Mouse (Mus musculus) embryonic facial prominence, embryonic 15.5 days (tissue): ENCODE data around the gene Zer1. TPM values are rescaled to one million over a fixed set of nuclear protein-coding genes. Genes with fewer than 3 reads are reported as not detected.
"Not testable (repeated sequence)": the region's sequence is repeated elsewhere in the genome, so short reads cannot be mapped to it uniquely, and the experiment has no call there.

Source experiments
- ATAC-seq: fragments of 200-750 bp; cut with Nextera tagmentation; 2 replicates; pipeline ENCODE4 v1.8.0; 2017; ENCODE audit warnings: low read depth, moderate TSS enrichment; ENCODE audit not compliant: insufficient number of reproducible peaks, low FRiP score, low TSS enrichment
- H3K27ac ChIP-seq: fragments of 300-500 bp; sonication (generic); replicated peaks from 2 replicates; pipeline ENCODE4 v1.5.1; 2015; ENCODE audit warnings: mild to moderate bottlenecking, inconsistent platforms
- H3K27me3 ChIP-seq: fragments of 300-500 bp; sonication (generic); 2 replicates; pipeline ENCODE4 v1.6.1; 2015; ENCODE audit warnings: inconsistent platforms
- H3K36me3 ChIP-seq: fragments of 300-500 bp; sonication (generic); 2 replicates; pipeline ENCODE4 v1.6.1; 2015; ENCODE audit warnings: mild to moderate bottlenecking, inconsistent platforms
- H3K4me1 ChIP-seq: fragments of 300-500 bp; sonication (generic); 2 replicates; pipeline ENCODE4 v1.6.1; 2015; ENCODE audit warnings: inconsistent platforms
- H3K4me2 ChIP-seq: fragments of 300-500 bp; sonication (generic); replicated peaks from 2 replicates; pipeline ENCODE4 v1.6.1; 2015; ENCODE audit warnings: mild to moderate bottlenecking, inconsistent platforms
- H3K4me3 ChIP-seq: fragments of 300-500 bp; sonication (generic); replicated peaks from 2 replicates; pipeline ENCODE4 v1.5.1; 2015; ENCODE audit warnings: mild to moderate bottlenecking, inconsistent platforms
- H3K9ac ChIP-seq: fragments of 300-500 bp; sonication (generic); 2 replicates; pipeline ENCODE4 v1.6.1; 2015; ENCODE audit warnings: inconsistent platforms
- H3K9me3 ChIP-seq: fragments of 300-500 bp; sonication (generic); replicated peaks from 2 replicates; pipeline ENCODE4 v1.6.1; 2016; ENCODE audit warnings: inconsistent platforms
- WGBS: fragments of 180-500 bp; shearing (Covaris S2); methylation state at CpG from one replicate; pipeline ENCODE4 v1.1.7; 2015; 5-methylcytosine and 5-hydroxymethylcytosine counted together
- polyA plus RNA-seq: library from polyadenylated mRNA; unstranded; fragments of >200 nt; fragmentation: Nextera tagmentation; extraction: Ambion mirVana; gene quantifications from 2 replicates; pipeline ENCODE4 v1.2.1, GENCODE M21; 2015

Gene Zer1
- 9.3 and 10.1 TPM in 2 replicates for polyA plus RNA-seq

DNA sequence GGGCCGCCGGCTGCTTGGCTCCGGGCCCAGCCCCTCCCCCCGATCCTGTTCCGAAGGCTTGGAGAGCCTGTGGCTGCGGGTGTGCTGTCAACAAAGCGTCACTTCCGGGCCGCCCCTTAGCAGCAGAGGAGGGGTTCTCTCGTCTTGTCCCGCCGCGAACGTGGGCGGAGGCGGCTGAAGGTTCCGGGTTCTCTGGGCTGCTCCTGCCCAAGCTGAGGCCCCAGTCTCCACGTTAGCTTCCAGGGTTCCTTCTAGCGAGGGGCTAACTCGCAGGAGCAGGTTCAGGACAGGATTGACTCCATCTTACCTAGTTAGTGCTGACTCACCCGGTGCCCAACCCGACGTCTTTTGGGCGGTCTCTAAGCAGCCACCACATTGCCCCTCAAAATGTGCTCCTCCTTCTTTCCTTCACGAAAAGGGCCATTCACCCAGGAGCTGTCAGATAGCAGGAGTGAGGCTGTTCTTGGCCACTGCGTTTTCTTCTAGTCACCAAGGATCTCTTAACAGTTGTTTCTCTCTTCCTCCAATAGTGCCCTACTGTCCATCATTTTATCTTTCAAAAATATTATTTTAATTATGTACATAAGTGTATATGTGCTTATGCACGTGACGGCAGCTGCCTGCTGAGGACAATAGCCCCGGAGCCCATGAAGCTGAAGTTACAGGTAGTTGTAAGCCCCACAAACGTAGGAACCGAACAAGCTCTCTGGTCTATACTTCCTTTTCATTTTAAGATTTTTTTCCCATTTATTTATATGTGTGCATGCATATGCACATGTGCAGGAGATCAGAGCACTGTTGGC lies at the start of gene Zer1:
Gene Zer1 (minus strand): TSS at position 114 of the 803 bp plus-strand sequence.
- Histone ChIP-seq H3K4me2 (peak within 1 kb of the TSS; percentile 83), H3K9me3 (no peaks in the 10 kb centered on the region), H3K36me3 (0 out of 2 replicates have a peak, but pooled peaks cover 5% of the 10 kb centered on the region), H3K4me3 (peak within 1 kb of the TSS; percentile 80), H3K4me1 (peaks cover 26% of the 10 kb centered on the region), H3K27me3 (no peaks in the 10 kb centered on the region), H3K27ac (peak within 1 kb of the TSS; percentile 94), H3K9ac (peak within 1 kb of the TSS; percentile 78)
- 8% methylated on average over 31 of the region's 31 CpGs for WGBS
- ATAC-seq, result peak; percentile 95

DNA sequence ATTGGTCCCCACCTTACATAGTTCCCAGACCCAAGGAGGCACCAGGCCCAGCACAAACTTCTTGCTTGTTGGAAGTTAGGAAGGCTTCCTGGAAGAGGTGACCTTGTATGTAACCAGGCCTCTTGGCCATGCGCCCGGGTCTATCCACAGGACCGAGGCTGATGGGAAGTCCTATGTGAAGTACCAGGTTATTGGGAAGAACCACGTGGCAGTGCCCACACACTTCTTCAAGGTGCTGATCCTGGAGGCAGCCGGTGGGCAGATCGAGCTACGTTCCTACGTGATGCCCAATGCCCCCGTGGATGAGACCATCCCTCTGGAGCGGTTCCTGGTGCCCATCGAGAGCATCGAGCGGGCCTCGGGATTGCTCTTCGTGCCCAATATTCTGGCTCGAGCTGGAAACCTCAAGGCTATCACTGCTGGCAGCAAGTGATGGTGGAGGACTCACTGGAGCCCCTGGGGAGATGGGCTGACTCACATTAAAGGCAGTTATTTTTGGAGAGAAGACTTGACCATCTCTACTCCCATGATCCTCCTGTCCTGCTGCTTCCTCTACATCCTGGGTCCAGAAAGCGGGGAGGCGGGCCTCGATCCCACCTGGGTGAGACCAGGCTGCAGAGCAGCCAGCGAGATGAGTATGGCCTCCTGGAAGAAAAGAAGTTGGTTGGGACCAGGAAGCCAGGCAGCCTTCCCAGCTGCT lies 49.3 kb upstream of the Zer1 start:
- H3K9ac ChIP-seq, result no peak overlapping the region
- 95% methylated on average over 20 of the region's 20 CpGs for WGBS

DNA sequence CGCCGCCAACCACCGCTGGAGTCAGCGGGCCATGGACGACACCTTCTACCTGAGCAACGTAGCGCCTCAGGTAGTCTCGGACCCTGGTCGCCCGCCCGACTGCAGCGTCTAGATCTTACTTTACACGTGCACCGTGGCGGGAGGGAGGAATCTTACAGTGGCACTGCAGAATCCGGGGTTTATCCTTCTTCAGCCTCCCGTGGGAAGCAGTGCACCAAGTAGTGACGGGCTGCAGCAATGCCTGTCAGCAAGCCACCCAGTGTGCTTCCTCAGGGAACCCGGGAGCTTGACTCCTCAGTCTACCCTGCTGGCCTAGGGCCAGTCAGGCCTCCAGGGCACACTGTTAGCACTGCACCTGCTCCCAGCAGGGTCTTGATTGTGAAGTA lies 47.6 kb upstream of the Zer1 start:
- Histone ChIP-seq H3K36me3 (peaks cover 45% of the 10 kb centered on the region), H3K4me2 (peak overlapping the region; percentile 97), H3K4me3 (peak overlapping the region; percentile 73), H3K9me3 (no peaks in the 10 kb centered on the region; the same call in 1 of the 2 replicates), H3K27ac (peak overlapping the region; percentile 89), H3K9ac (peak overlapping the region; percentile 54), H3K4me1 (peaks cover 13% of the 10 kb centered on the region), H3K27me3 (no peaks in the 10 kb centered on the region)
- 2% methylated on average over 19 of the region's 19 CpGs for WGBS
- ATAC-seq, result peak; percentile 12; the same call in 1 of the 2 replicates

More for the DNA sequence above, 49.3 kb upstream of the Zer1 start:
- Histone ChIP-seq H3K27me3 (no peaks in the 10 kb centered on the region), H3K9me3 (no peaks in the 10 kb centered on the region; the same call in 1 of the 2 replicates), H3K4me2 (no peak overlapping the region), H3K27ac (no peak overlapping the region), H3K4me3 (no peak overlapping the region), H3K4me1 (peaks cover 22% of the 10 kb centered on the region), H3K36me3 (peaks cover 48% of the 10 kb centered on the region)
- no peak for ATAC-seq

DNA sequence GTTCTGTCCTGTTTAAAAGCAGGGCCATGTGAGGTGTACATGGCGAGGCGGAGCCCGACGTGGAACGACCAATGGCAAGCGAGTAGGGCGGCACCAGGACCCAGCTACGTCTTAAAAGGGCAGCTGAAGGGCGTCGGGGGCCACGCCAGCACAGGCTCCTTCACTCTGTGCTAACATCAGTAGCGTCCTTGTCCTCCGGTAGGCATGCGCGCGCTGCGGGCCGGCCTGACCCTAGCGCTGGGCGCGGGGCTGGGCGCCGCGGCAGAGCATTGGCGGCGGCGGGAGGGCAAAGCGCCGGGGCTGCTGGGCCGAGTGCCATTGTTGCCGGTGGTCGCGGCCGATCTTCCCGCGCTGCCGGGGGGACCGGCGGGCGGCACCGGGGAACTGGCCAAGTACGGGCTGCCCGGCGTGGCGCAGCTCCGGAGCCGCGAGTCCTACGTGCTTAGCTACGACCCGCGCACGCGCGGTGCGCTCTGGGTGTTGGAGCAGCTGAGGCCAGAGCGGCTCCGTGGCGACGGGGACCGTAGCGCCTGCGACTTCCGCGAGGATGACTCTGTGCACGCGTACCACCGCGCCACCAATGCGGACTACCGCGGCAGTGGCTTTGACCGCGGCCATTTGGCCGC lies 47.1 kb upstream of the Zer1 start, which contains the start of gene Endog:
Gene Endog (plus strand): TSS at position 123 of the 626 bp plus-strand sequence.
- H3K4me1 ChIP-seq, result peaks cover 11% of the 10 kb centered on the region

DNA sequence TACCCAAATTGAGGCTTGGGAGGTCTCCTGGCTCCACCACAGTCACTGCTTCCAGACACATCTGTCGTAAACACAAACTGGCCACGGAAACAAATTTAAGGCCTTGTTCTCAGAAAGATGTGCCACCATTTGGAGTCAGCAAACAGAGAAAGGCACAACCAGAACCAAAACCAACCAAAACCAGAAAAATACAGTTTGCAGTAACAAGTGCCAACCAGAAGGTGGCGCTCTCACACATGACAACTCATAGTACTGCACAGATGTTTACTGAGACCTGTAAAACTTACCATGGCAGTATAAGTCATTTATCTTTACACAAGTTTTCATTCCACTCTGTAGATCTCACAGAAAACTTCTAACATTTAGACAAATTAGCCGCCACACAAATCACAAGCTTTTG lies 42.3 kb upstream of the Zer1 start:
- Histone ChIP-seq H3K27me3 (no peaks in the 10 kb centered on the region), H3K4me3 (no peak overlapping the region), H3K9ac (no peak overlapping the region), H3K4me2 (no peak overlapping the region), H3K4me1 (peaks cover 3% of the 10 kb centered on the region; the same call in 1 of the 2 replicates), H3K27ac (no peak overlapping the region), H3K36me3 (no peaks in the 10 kb centered on the region), H3K9me3 (peaks cover 6% of the 10 kb centered on the region; the same call in 1 of the 2 replicates)
- ATAC-seq, result no peak
- WGBS, result 55% methylated on average over 4 of the region's 4 CpGs

More for the DNA sequence above, 47.1 kb upstream of the Zer1 start, which contains the start of gene Endog:
- Histone ChIP-seq H3K9me3 (peaks cover 5% of the 10 kb centered on the region; the same call in 1 of the 2 replicates), H3K4me3 (peak within 1 kb of the TSS; percentile 73), H3K27me3 (no peaks in the 10 kb centered on the region), H3K27ac (peak within 1 kb of the TSS; percentile 89), H3K9ac (peak within 1 kb of the TSS; percentile 54), H3K4me2 (peak within 1 kb of the TSS; percentile 97), H3K36me3 (peaks cover 40% of the 10 kb centered on the region)
- ATAC-seq, result peak; percentile 91
- under 1% methylated on average over 75 of the region's 75 CpGs for WGBS

DNA sequence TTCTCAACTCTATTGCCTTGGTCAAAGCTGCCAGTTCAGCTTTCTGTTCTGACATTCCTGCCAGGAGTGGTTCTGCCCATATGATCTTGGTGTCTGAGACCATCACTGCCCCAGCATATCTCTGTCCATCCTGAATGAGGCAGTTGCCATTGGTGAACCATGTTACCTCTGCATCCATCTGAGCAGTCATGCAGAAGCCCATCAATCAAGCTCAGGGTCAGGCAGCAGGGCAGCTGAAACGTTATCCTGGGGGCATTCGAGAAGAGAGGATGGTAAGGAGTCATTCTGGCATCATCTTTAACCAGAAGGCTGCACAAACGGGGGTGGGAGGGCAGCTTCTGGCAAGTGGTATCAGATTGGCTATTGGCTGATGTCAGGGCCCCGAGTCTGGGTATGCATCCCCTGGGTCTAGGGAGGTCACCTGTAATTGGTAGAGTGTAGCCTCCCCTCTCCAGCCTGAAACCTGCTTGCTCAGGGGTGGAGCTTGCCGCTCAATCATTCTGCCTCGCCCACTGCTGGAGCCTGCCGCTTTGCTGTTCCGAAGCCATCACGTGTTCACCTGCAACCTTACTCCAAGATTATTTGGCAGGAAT lies 40.1 kb upstream of the Zer1 start:
- WGBS, result 51% methylated on average over 9 of the region's 9 CpGs
- Histone ChIP-seq H3K4me2 (no peak overlapping the region), H3K9me3 (peaks cover 6% of the 10 kb centered on the region; the same call in 1 of the 2 replicates), H3K27ac (no peak overlapping the region), H3K36me3 (no peaks in the 10 kb centered on the region), H3K9ac (no peak overlapping the region), H3K27me3 (no peaks in the 10 kb centered on the region), H3K4me3 (no peak overlapping the region), H3K4me1 (no peaks in the 10 kb centered on the region)
- ATAC-seq, result no peak

DNA sequence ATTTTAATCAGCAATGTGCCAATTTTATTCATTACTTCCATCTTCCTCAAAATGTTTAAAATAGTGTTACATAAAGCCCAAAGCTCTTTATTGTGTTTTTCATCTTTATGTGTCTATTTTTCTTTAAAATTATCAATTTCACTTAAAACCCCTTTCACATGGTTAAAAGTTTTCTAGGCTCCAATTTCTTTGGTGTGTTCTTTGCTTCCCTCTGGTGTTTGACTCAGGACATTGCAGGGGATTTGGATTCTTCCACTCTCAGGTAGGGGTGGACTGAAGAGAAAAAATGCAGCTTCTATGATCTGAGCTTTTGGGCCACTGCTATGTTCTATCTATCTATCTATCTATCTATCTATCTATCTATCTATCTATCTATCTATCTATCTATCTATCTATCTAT lies 37.4 kb upstream of the Zer1 start:
- Histone ChIP-seq H3K9me3 (peaks cover 4% of the 10 kb centered on the region; the same call in 1 of the 2 replicates), H3K4me3 (no peak overlapping the region), H3K36me3 (no peaks in the 10 kb centered on the region), H3K4me2 (no peak overlapping the region), H3K9ac (no peak overlapping the region), H3K27me3 (no peaks in the 10 kb centered on the region), H3K27ac (no peak overlapping the region), H3K4me1 (no peaks in the 10 kb centered on the region)
- ATAC-seq, result no peak

DNA sequence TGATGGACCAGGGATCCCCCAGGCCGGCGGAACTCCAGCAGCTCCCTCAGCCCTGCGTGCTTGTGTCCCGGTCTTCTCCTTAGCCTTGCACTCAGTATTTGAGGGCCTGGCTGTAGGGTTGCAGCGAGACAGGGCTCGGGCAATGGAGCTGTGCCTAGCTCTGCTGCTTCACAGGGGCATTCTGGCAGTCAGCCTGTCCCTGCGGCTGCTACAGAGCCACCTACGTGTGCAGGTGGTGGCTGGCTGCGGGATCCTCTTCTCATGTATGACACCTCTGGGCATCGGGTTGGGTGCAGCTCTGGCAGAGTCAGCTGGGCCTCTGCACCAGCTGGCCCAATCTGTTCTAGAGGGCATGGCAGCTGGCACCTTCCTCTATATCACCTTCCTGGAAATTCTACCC lies 35.5 kb upstream of the Zer1 start:
- ATAC-seq, H3K4me1 ChIP-seq, H3K4me3 ChIP-seq, H3K9me3 ChIP-seq, H3K4me2 ChIP-seq, H3K36me3 ChIP-seq, H3K27me3 ChIP-seq, H3K27ac ChIP-seq, H3K9ac ChIP-seq: not testable (repeated sequence)
- whole genome bisulfite sequencing, result 82% methylated on average over 7 of the region's 10 CpGs

DNA sequence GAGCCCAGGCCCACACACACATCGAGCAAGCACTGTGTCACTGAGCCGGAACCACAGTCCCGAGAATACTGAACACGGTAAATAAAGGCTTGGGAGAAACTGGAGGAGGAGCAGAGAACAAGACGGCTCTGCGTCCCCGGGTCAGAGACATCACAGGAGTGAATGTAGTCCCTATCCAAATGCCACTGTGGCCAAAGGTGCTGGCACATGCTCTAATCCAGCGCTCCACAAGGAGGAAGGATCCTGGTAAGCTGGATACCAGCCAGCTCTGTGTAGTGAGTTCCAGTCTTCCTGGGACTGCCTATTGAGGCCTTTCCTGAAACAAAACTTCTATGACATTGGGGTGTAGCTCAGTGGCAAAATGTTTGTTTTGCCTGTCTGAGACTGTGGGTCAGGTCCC lies 28.2 kb upstream of the Zer1 start:
- peaks cover 37% of the 10 kb centered on the region for H3K36me3 ChIP-seq
- no peak overlapping the region for H3K4me2 ChIP-seq
- WGBS, result 79% methylated on average over 8 of the region's 8 CpGs
- no peaks in the 10 kb centered on the region for H3K27me3 ChIP-seq
- H3K4me3 ChIP-seq, result no peak overlapping the region
- no peaks in the 10 kb centered on the region for H3K4me1 ChIP-seq
- H3K27ac ChIP-seq, result no peak overlapping the region
- ATAC-seq, result no peak
- H3K9me3 ChIP-seq, result no peaks in the 10 kb centered on the region
- H3K9ac ChIP-seq, result no peak overlapping the region

DNA sequence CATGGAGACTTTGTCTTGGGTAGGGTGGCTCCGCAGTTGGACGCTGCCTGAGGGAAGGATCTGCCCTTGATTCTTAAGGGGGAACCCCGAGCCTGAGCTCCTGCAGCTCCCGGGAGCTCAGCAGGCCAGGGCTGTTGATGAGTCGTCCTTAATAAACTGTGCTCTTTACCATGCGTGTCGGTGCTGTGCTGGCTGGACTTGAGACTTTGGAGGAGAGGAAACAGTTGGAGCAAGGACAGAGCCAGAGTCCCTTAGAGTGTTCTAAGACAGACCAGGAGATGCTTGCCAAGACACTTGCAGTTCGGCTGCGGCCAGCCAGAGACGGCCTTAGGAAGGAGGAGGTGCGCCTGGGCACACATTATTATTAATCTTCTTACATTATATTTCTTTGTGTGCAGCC lies 27.5 kb upstream of the Zer1 start:
- ATAC-seq, result no peak
- 88% methylated on average over 11 of the region's 11 CpGs for WGBS
- no peak overlapping the region for H3K27ac ChIP-seq

DNA sequence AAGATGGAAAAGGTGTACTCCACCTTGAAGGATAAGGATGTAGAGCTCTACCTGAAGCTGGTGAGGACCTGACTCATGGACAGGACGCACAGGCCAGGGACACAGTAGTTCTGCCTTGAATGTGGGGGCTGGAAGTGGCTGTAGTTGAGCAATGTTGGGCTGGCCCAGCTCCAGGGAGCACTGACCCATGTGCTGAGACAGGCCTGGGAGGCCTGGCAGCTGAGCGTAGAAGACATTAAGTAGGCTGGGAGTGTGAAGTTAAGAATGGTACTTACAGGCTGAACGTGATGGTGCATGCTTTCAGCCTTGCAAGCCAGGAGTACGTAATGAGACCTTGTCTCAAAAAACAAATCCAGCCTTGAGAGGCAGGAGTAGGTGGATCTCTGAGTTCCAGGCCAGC lies 23.1 kb upstream of the Zer1 start:
- H3K4me3 ChIP-seq, result no peak overlapping the region
- H3K27ac ChIP-seq, result no peak overlapping the region
- no peaks in the 10 kb centered on the region for H3K27me3 ChIP-seq

More for the DNA sequence above, 27.5 kb upstream of the Zer1 start:
- H3K27me3 ChIP-seq, result no peaks in the 10 kb centered on the region
- H3K9ac ChIP-seq, result no peak overlapping the region
- H3K4me1 ChIP-seq, result no peaks in the 10 kb centered on the region
- no peaks in the 10 kb centered on the region for H3K9me3 ChIP-seq
- H3K4me3 ChIP-seq, result no peak overlapping the region
- H3K36me3 ChIP-seq, result peaks cover 44% of the 10 kb centered on the region
- H3K4me2 ChIP-seq, result no peak overlapping the region

More for the DNA sequence above, 23.1 kb upstream of the Zer1 start:
- H3K4me2 ChIP-seq, result no peak overlapping the region
- ATAC-seq, result no peak
- H3K9ac ChIP-seq, result no peak overlapping the region
- H3K36me3 ChIP-seq, result peaks cover 82% of the 10 kb centered on the region
- no peaks in the 10 kb centered on the region for H3K9me3 ChIP-seq
- H3K4me1 ChIP-seq, result no peaks in the 10 kb centered on the region
- 95% methylated on average over 4 of the region's 4 CpGs for WGBS
